Mouse (Mus musculus) ES-Bruce4 (cell line): ENCODE measurements around the gene Stk32c.

Experiments used
- CTCF ChIP-seq: IDR thresholded peaks from one replicate; pipeline ENCODE4 v1.8.1; 2011; ENCODE audit warnings: low read depth, low read length
- POLR2A ChIP-seq: IDR thresholded peaks from one replicate; pipeline ENCODE4 v1.8.1; 2011; ENCODE audit warnings: low read length; ENCODE audit not compliant: insufficient read depth

- TF ChIP-seq POLR2A (no peak), CTCF (no peak)
Observed at GRCm38 (mm10) chr7:139208773-139209095, 4.4 kb downstream of the Stk32c start.
